Mouse (Mus musculus): ENCODE measurements at regions not wholly inside any gene's neighbourhood (a gene's known extent, or its start where the extent isn't known, plus 50 kb on each side); places are given as distances from the start of the nearest gene placed in this dataset.
A peak's percentile ranks its signal among the peaks of the same experiment; 100 is the strongest.

DNA sequence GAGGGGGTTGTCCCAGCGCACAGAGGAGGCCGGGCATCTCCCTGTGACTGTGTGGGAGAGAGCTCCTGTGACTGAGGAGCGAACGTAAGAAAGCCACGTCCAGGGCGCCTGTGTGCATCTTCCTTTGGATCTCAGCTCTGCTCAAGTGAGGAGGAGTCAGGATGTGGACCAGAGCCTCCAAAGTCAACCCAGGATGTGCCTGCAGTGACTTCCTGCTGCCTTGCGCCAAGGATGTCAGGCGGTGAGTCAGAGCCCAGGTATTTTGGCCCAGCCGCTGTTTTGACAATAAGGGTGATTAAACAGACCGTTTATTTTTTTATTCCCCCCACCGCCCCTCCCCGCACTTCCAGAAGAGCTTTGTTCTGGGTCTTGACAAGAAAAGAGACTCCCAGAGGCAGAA, 94.5 kb downstream of the Tfap2c start:
- Histone ChIP-seq H3K4me2 (no peak overlapping the region), H3K27me3 (ENCODE audit: control insufficient read depth, insufficient read depth, low read length) (no peaks in the 10 kb centered on the region), H3K36me3 (ENCODE audit: control insufficient read depth, insufficient read depth, low read length) (no peaks in the 10 kb centered on the region), H3K9ac (ENCODE audit: low read length) (no peak overlapping the region), H3K4me3 (ENCODE audit: low read depth, low read length) (no peak overlapping the region), H3K4me1 (ENCODE audit: control insufficient read depth, insufficient read depth, low read length) (no peaks in the 10 kb centered on the region), H3K27ac (ENCODE audit: low read depth, low read length) (no peak overlapping the region), H3K9me3 (ENCODE audit: control insufficient read depth, low read length) (no peaks in the 10 kb centered on the region)
- ATAC-seq (ENCODE audit: low FRiP score) (no peak), DNase-seq (ENCODE audit: low spot score, missing footprints) (no peak)
- WGBS = 39% methylated on average over 12 of the region's 12 CpGs

DNA sequence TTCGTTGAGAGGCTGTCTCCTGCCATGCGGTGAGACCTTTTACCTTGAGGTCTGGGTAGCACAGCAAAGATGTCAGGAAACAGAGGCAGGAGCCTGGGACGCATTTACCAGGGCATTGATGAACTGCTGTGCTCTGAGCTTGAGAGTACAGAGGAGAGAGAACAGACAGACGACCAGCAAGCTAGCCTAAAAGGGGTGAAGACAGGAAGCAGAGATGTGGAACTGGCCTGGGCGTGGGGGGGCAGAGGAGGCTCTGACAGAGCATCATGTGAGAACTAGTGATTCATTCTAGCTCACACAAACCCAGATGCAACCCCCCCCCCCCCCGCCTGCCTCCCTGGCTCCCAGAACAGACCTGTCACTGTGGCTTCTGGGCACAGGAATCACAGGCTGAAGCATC, 95.1 kb downstream of the Tfap2c start:
- Histone ChIP-seq H3K4me3 (ENCODE audit: low read depth, low read length) (no peak overlapping the region), H3K27ac (ENCODE audit: low read depth, low read length) (no peak overlapping the region), H3K4me1 (ENCODE audit: control insufficient read depth, insufficient read depth, low read length) (no peaks in the 10 kb centered on the region), H3K9ac (ENCODE audit: low read length) (no peak overlapping the region), H3K27me3 (ENCODE audit: control insufficient read depth, insufficient read depth, low read length) (no peaks in the 10 kb centered on the region), H3K36me3 (ENCODE audit: control insufficient read depth, insufficient read depth, low read length) (no peaks in the 10 kb centered on the region), H3K9me3 (ENCODE audit: control insufficient read depth, low read length) (no peaks in the 10 kb centered on the region), H3K4me2 (no peak overlapping the region)
- ATAC-seq (ENCODE audit: low FRiP score) = no peak
- no peak for DNase-seq (ENCODE audit: low spot score, missing footprints)
- 49% methylated on average over 6 of the region's 6 CpGs for WGBS

GRCm38 (mm10) chr2:172648072-172648471, 98.7 kb downstream of the Tfap2c start:
- no peaks in the 10 kb centered on the region for H3K36me3 ChIP-seq (ENCODE audit: control insufficient read depth, insufficient read depth, low read length)
- 78% methylated on average over 11 of the region's 11 CpGs for WGBS
- ATAC-seq (ENCODE audit: low FRiP score) = no peak

GRCm38 (mm10) chr2:172660479-172660878, 111.1 kb downstream of the Tfap2c start:
- Histone ChIP-seq H3K4me1 (ENCODE audit: control insufficient read depth, insufficient read depth, low read length) (peaks cover 6% of the 10 kb centered on the region), H3K27ac (ENCODE audit: low read depth, low read length) (no peak overlapping the region), H3K4me2 (no peak overlapping the region), H3K36me3 (ENCODE audit: control insufficient read depth, insufficient read depth, low read length) (no peaks in the 10 kb centered on the region), H3K4me3 (ENCODE audit: low read depth, low read length) (no peak overlapping the region), H3K9ac (ENCODE audit: low read length) (no peak overlapping the region), H3K27me3 (ENCODE audit: control insufficient read depth, insufficient read depth, low read length) (peaks cover 19% of the 10 kb centered on the region), H3K9me3 (ENCODE audit: control insufficient read depth, low read length) (no peaks in the 10 kb centered on the region)
- WGBS = 70% methylated on average over 10 of the region's 10 CpGs
- ATAC-seq (ENCODE audit: low FRiP score) (no peak), DNase-seq (ENCODE audit: low spot score, missing footprints) (no peak)

More at GRCm38 (mm10) chr2:172648072-172648471, 98.7 kb downstream of the Tfap2c start:
- no peak overlapping the region for H3K27ac ChIP-seq (ENCODE audit: low read depth, low read length)
- H3K4me1 ChIP-seq (ENCODE audit: control insufficient read depth, insufficient read depth, low read length) = no peaks in the 10 kb centered on the region
- H3K4me3 ChIP-seq (ENCODE audit: low read depth, low read length) = no peak overlapping the region
- H3K9me3 ChIP-seq (ENCODE audit: control insufficient read depth, low read length) = no peaks in the 10 kb centered on the region
- H3K9ac ChIP-seq (ENCODE audit: low read length) = no peak overlapping the region
- DNase-seq (ENCODE audit: low spot score, missing footprints) = no peak
- no peaks in the 10 kb centered on the region for H3K27me3 ChIP-seq (ENCODE audit: control insufficient read depth, insufficient read depth, low read length)
- no peak overlapping the region for H3K4me2 ChIP-seq

- Histone ChIP-seq H3K27me3 (ENCODE audit: control insufficient read depth, insufficient read depth, low read length) (peaks cover 19% of the 10 kb centered on the region), H3K4me2 (no peak overlapping the region; the same call in 1 of the 2 replicates), H3K36me3 (ENCODE audit: control insufficient read depth, insufficient read depth, low read length) (no peaks in the 10 kb centered on the region), H3K4me3 (ENCODE audit: low read depth, low read length) (no peak overlapping the region), H3K9ac (ENCODE audit: low read length) (no peak overlapping the region), H3K27ac (ENCODE audit: low read depth, low read length) (no peak overlapping the region), H3K4me1 (ENCODE audit: control insufficient read depth, insufficient read depth, low read length) (peaks cover 6% of the 10 kb centered on the region), H3K9me3 (ENCODE audit: control insufficient read depth, low read length) (no peaks in the 10 kb centered on the region)
- under 1% methylated on average over 7 of the region's 7 CpGs for WGBS
- ATAC-seq (ENCODE audit: low FRiP score) (0 out of 2 replicates have a peak, but pooled peaks have one; percentile 36), DNase-seq (ENCODE audit: low spot score, missing footprints) (no peak)
Observed at GRCm38 (mm10) chr2:172660916-172661315, 111.5 kb downstream of the Tfap2c start.

- Histone ChIP-seq H3K4me2 (no peak overlapping the region; the same call in 1 of the 2 replicates), H3K4me3 (ENCODE audit: low read depth, low read length) (no peak overlapping the region), H3K4me1 (ENCODE audit: control insufficient read depth, insufficient read depth, low read length) (peaks cover 6% of the 10 kb centered on the region), H3K9me3 (ENCODE audit: control insufficient read depth, low read length) (no peaks in the 10 kb centered on the region), H3K9ac (ENCODE audit: low read length) (no peak overlapping the region), H3K27ac (ENCODE audit: low read depth, low read length) (no peak overlapping the region), H3K27me3 (ENCODE audit: control insufficient read depth, insufficient read depth, low read length) (peaks cover 19% of the 10 kb centered on the region), H3K36me3 (ENCODE audit: control insufficient read depth, insufficient read depth, low read length) (no peaks in the 10 kb centered on the region)
- DNase-seq (ENCODE audit: low spot score, missing footprints) = peak; percentile 89
- ATAC-seq (ENCODE audit: low FRiP score) = no peak
- 9% methylated on average over 15 of the region's 15 CpGs for WGBS
Observed at GRCm38 (mm10) chr2:172661418-172661980, 112.1 kb downstream of the Tfap2c start.

DNA sequence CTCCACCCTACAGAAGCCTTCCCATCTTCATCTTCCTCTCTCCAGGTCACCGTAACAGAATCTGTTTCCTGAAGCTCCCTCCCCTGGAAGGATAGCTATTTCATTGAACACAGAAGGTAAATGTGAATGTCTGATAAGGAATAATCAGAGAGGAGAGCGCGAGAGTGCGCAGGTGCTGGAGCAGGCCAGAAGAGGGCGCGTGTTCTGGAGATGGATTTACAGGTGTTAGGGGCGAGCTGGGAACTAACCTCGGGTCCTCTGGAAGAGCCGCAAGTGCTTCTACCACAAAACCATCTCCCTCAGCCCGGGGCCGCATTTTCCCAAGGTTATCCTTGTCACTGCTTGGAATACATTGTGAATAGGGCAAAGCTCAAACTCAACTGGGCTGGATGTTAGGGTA, 112.8 kb downstream of the Tfap2c start:
- H3K4me2 ChIP-seq = no peak overlapping the region
- no peaks in the 10 kb centered on the region for H3K9me3 ChIP-seq (ENCODE audit: control insufficient read depth, low read length)
- H3K36me3 ChIP-seq (ENCODE audit: control insufficient read depth, insufficient read depth, low read length) = no peaks in the 10 kb centered on the region
- H3K9ac ChIP-seq (ENCODE audit: low read length) = no peak overlapping the region
- DNase-seq (ENCODE audit: low spot score, missing footprints) (no peak), ATAC-seq (ENCODE audit: low FRiP score) (no peak)
- H3K27me3 ChIP-seq (ENCODE audit: control insufficient read depth, insufficient read depth, low read length) = peaks cover 19% of the 10 kb centered on the region
- no peak overlapping the region for H3K27ac ChIP-seq (ENCODE audit: low read depth, low read length)
- H3K4me1 ChIP-seq (ENCODE audit: control insufficient read depth, insufficient read depth, low read length) = peaks cover 6% of the 10 kb centered on the region
- 54% methylated on average over 11 of the region's 11 CpGs for WGBS
- H3K4me3 ChIP-seq (ENCODE audit: low read depth, low read length) = no peak overlapping the region

DNA sequence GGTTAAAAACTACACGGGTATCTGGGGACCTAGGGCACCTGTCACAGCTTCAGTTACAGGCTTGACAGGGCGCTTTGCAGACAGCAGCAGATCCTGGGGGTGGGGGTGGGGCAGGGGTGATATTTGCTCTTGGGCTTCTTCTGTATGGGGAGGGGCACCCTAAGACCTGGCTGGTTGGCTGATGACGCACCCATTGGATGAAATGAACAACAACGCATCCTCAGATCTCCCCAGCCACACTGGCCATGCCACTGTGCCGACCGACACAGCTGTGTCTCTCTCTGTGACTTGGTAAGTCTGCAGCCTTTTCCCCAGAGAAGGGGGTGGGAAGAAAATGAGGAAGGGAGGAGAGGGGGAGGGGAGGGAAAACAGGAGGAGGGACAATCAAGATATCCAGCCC, 114.3 kb downstream of the Tfap2c start:
- DNase-seq (ENCODE audit: low spot score, missing footprints) (no peak), ATAC-seq (ENCODE audit: low FRiP score) (peak; percentile 60)
- no peaks in the 10 kb centered on the region for H3K9me3 ChIP-seq (ENCODE audit: control insufficient read depth, low read length)
- WGBS = 7% methylated on average over 6 of the region's 6 CpGs
- H3K36me3 ChIP-seq (ENCODE audit: control insufficient read depth, insufficient read depth, low read length) = no peaks in the 10 kb centered on the region
- peaks cover 19% of the 10 kb centered on the region for H3K27me3 ChIP-seq (ENCODE audit: control insufficient read depth, insufficient read depth, low read length)
- H3K9ac ChIP-seq (ENCODE audit: low read length) = no peak overlapping the region
- no peak overlapping the region for H3K4me3 ChIP-seq (ENCODE audit: low read depth, low read length)
- H3K27ac ChIP-seq (ENCODE audit: low read depth, low read length) = no peak overlapping the region
- H3K4me1 ChIP-seq (ENCODE audit: control insufficient read depth, insufficient read depth, low read length) = peaks cover 6% of the 10 kb centered on the region
- 0 out of 2 replicates have a peak overlapping the region, but pooled peaks have one; percentile 17 for H3K4me2 ChIP-seq

GRCm38 (mm10) chr2:172673081-172673480, 123.7 kb downstream of the Tfap2c start:
- H3K27ac ChIP-seq (ENCODE audit: low read depth, low read length) = no peak overlapping the region
- no peak for ATAC-seq (ENCODE audit: low FRiP score)

More at GRCm38 (mm10) chr2:172673081-172673480, 123.7 kb downstream of the Tfap2c start:
- H3K4me2 ChIP-seq = no peak overlapping the region
- H3K36me3 ChIP-seq (ENCODE audit: control insufficient read depth, insufficient read depth, low read length) = no peaks in the 10 kb centered on the region
- DNase-seq (ENCODE audit: low spot score, missing footprints) = no peak
- H3K9me3 ChIP-seq (ENCODE audit: control insufficient read depth, low read length) = no peaks in the 10 kb centered on the region
- 23% methylated on average over 2 of the region's 2 CpGs for WGBS
- H3K4me1 ChIP-seq (ENCODE audit: control insufficient read depth, insufficient read depth, low read length) = no peaks in the 10 kb centered on the region
- no peak overlapping the region for H3K4me3 ChIP-seq (ENCODE audit: low read depth, low read length)
- H3K9ac ChIP-seq (ENCODE audit: low read length) = no peak overlapping the region
- no peaks in the 10 kb centered on the region for H3K27me3 ChIP-seq (ENCODE audit: control insufficient read depth, insufficient read depth, low read length)

Data from midbrain, embryonic 11.5 days (tissue).